Mouse (Mus musculus): ENCODE data around the gene Wnt11. TPM values are rescaled to one million over a fixed set of nuclear protein-coding genes. Genes with fewer than 3 reads are reported as not detected.

Gene Wnt11
- total and polyA plus RNA-seq, 3 experiments, result not detected

DNA sequence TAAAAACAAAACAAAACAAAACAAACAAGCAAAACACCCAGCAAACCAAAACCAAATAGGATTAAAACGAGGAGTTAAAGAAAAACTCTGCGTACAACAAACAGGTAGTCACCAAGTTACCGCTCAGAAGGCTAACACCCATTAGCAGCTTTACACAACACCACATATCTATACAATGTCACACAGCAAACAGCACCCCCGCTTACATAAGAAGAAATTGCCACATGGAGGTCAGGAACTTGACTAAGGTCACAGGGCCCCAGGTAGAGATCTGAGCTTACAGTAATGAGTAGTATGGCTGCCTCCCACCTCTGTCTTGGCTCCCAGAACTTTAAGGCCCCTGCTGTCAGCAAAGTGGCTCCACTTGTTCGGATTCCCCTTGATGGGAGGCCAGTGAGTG lies 59.4 kb downstream of the Wnt11 start:
- H3K9ac ChIP-seq (ENCODE audit: control insufficient read depth, low read depth, low read length, poor library complexity, severe bottlenecking), result no peak overlapping the region
- H3K36me3 ChIP-seq (ENCODE audit: control insufficient read depth in 1 of 2, insufficient read depth in 2 of 2, low read length in 2 of 2), result no peaks in the 10 kb centered on the region
- H3K4me3 ChIP-seq (ENCODE audit: control insufficient read depth in 1 of 2, insufficient read depth in 1 of 2, low read depth in 2 of 2, low read length in 2 of 2), result no peak overlapping the region
- TF ChIP-seq NRF1 (IDR thresholded peaks at IDR 0.05; ENCODE audit: insufficient read depth, low read depth, low read length, poor library complexity, severe bottlenecking), result no peak
- no peak for TF ChIP-seq HCFC1 (IDR thresholded peaks at IDR 0.05; ENCODE audit: low read depth, low read length)
- TF ChIP-seq USF2 (IDR thresholded peaks at IDR 0.05; ENCODE audit: borderline replicate concordance in 1 of 2, insufficient read depth in 1 of 2, low read depth in 1 of 2, low read length in 2 of 2), result no peak
- no peak for TF ChIP-seq MYB (IDR thresholded peaks at IDR 0.05; ENCODE audit: low read depth, low read length)
- no peak for TF ChIP-seq KAT2A (conservative IDR thresholded peaks at IDR 0.05; ENCODE audit: low read depth, low read length)
- TF ChIP-seq RAD21 (IDR thresholded peaks at IDR 0.05; ENCODE audit: low read depth, low read length), result no peak
- TF ChIP-seq NELFE (IDR thresholded peaks at IDR 0.05; ENCODE audit: low read depth, low read length), result no peak
- H3K79me2 ChIP-seq (ENCODE audit: control insufficient read depth, insufficient read depth, low read length, poor library complexity), result no peaks in the 10 kb centered on the region
- no peaks in the 10 kb centered on the region for H3K9me3 ChIP-seq (replicated peaks; ENCODE audit: insufficient read depth, low read length)
- no peak for DNase-seq (ENCODE audit: low read depth, low spot score)
- no peaks in the 10 kb centered on the region for H3K4me1 ChIP-seq (ENCODE audit: control insufficient read depth in 1 of 2, insufficient read depth in 2 of 2, low read length in 2 of 2)
- no peaks in the 10 kb centered on the region for H3K27me3 ChIP-seq (ENCODE audit: control insufficient read depth in 1 of 2, insufficient read depth in 2 of 2, low read length in 2 of 2)
- H3K27ac ChIP-seq (ENCODE audit: control insufficient read depth, low read depth, low read length), result no peak overlapping the region

DNA sequence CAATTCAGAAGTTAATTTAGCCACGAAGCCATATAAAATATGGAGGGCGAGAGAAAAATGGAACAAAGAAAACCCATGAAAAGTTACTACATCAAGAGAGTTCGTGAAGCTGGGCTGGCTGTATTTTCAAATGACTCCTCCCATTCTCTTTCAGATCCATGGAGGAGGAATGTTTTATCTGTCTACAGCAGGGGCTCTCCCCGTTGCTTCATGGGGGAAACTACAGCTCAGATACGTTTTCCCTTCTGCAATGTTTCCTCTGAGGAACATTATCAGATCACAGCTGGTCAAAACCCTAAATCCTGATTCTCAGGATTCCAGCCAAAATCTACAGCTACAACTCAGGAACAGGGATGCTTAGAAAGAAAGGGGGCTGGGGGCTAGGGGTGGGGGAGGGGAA lies 59.9 kb downstream of the Wnt11 start:
- Histone ChIP-seq H3K4me1 (ENCODE audit: control insufficient read depth in 1 of 2, insufficient read depth in 2 of 2, low read length in 2 of 2) (no peaks in the 10 kb centered on the region), H3K27me3 (ENCODE audit: control insufficient read depth in 1 of 2, insufficient read depth in 2 of 2, low read length in 2 of 2) (no peaks in the 10 kb centered on the region), H3K79me2 (ENCODE audit: control insufficient read depth, insufficient read depth, low read length, poor library complexity) (no peaks in the 10 kb centered on the region), H3K4me3 (ENCODE audit: control insufficient read depth in 1 of 2, insufficient read depth in 1 of 2, low read depth in 2 of 2, low read length in 2 of 2) (no peak overlapping the region), H3K27ac (ENCODE audit: control insufficient read depth, low read depth, low read length) (no peak overlapping the region), H3K9me3 (replicated peaks; ENCODE audit: insufficient read depth, low read length) (no peaks in the 10 kb centered on the region), H3K36me3 (ENCODE audit: control insufficient read depth in 1 of 2, insufficient read depth in 2 of 2, low read length in 2 of 2) (no peaks in the 10 kb centered on the region), H3K9ac (ENCODE audit: control insufficient read depth, low read depth, low read length, poor library complexity, severe bottlenecking) (no peak overlapping the region)
- TF ChIP-seq RCOR1 (IDR thresholded peaks at IDR 0.05; ENCODE audit: low read depth, low read length) (no peak), NELFE (IDR thresholded peaks at IDR 0.05; ENCODE audit: low read depth, low read length) (no peak), E2F4 (IDR thresholded peaks at IDR 0.05; ENCODE audit: borderline replicate concordance, low read depth, low read length) (no peak), MYC (IDR thresholded peaks at IDR 0.05; ENCODE audit: low read depth, low read length) (no peak), SMC3 (IDR thresholded peaks at IDR 0.05; ENCODE audit: low read depth, low read length) (no peak), TCF12 (IDR thresholded peaks at IDR 0.05; ENCODE audit: low read depth, low read length) (no peak), POLR2AphosphoS5 (IDR thresholded peaks at IDR 0.05; ENCODE audit: borderline replicate concordance, low read depth, low read length) (no peak)
- no peak for DNase-seq (ENCODE audit: low read depth, low spot score)

DNA sequence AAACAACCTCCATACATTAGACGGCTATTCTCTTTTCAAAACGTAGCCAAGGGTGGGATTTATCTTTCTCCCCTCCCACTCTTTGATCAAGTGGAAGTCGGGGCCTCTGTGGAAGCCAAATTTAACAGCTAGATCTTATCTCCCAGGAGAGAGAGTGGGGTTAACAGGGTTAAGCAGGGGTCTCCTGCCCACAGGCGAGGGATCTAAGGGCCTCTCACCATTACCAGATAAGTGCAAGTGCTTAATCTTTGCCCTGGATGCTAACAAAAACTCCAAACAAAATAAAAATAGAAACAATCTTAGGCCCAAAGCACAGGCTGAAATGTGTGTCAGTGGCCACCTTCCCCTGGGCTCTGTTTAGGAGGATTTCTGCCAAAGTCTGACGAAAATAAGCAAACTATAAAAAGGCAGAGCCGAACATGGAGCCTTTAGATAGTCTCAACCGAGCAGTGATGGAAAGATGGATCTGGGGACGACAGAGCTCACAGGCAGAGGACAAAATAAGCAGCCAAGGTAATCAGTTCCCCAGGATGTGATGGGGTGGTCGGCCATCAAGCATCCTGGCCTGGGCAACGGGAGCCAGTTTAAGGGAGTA lies 60.7 kb downstream of the Wnt11 start:
- Histone ChIP-seq H3K9me3 (replicated peaks; ENCODE audit: insufficient read depth, low read length) (no peaks in the 10 kb centered on the region), H3K4me3 (ENCODE audit: control insufficient read depth in 1 of 2, insufficient read depth in 1 of 2, low read depth in 2 of 2, low read length in 2 of 2) (no peak overlapping the region), H3K36me3 (ENCODE audit: control insufficient read depth in 1 of 2, insufficient read depth in 2 of 2, low read length in 2 of 2) (no peaks in the 10 kb centered on the region), H3K27ac (ENCODE audit: control insufficient read depth, low read depth, low read length) (no peak overlapping the region), H3K4me1 (ENCODE audit: control insufficient read depth in 1 of 2, insufficient read depth in 2 of 2, low read length in 2 of 2) (no peaks in the 10 kb centered on the region), H3K9ac (ENCODE audit: control insufficient read depth, low read depth, low read length, poor library complexity, severe bottlenecking) (no peak overlapping the region), H3K79me2 (ENCODE audit: control insufficient read depth, insufficient read depth, low read length, poor library complexity) (no peaks in the 10 kb centered on the region), H3K27me3 (ENCODE audit: control insufficient read depth in 1 of 2, insufficient read depth in 2 of 2, low read length in 2 of 2) (no peaks in the 10 kb centered on the region)
- no peak for TF ChIP-seq TAL1 (IDR thresholded peaks at IDR 0.05; ENCODE audit: low read length)
- TF ChIP-seq BHLHE40 (IDR thresholded peaks at IDR 0.05; ENCODE audit: borderline replicate concordance, low read depth, low read length), result no peak
- no peak for TF ChIP-seq GATA1 (IDR thresholded peaks at IDR 0.05; ENCODE audit: low read depth, low read length)
- TF ChIP-seq E2F4 (IDR thresholded peaks at IDR 0.05; ENCODE audit: borderline replicate concordance, low read depth, low read length), result no peak
- TF ChIP-seq TBP (IDR thresholded peaks at IDR 0.05; ENCODE audit: low read depth, low read length), result no peak
- no peak for TF ChIP-seq MXI1 (IDR thresholded peaks at IDR 0.05; ENCODE audit: low read depth, low read length)
- DNase-seq (ENCODE audit: low read depth, low spot score), result no peak
